Mouse (Mus musculus) bone marrow macrophage, adult 2 months (primary cell): Measurements from ENCODE around the gene Zwint.

Source experiments
- CTCF ChIP-seq: IDR thresholded peaks from 2 replicates; pipeline ENCODE4 v1.5.1; 2012; ENCODE audit warnings: low read depth, mild to moderate bottlenecking, low read length, moderate library complexity
- POLR2A ChIP-seq: IDR thresholded peaks from 2 replicates; pipeline ENCODE4 v1.6.1; 2012; ENCODE audit warnings: mild to moderate bottlenecking, low read depth, low read length, borderline replicate concordance

- TF ChIP-seq CTCF (no peak), POLR2A (no peak)
These were observed 418 bp downstream of the Zwint start for GRCm38 (mm10) chr10:72655017-72655509.
